Mouse (Mus musculus) embryonic facial prominence, embryonic 15.5 days (tissue): Measurements from ENCODE around the gene Mettl22. TPM values are rescaled to one million over a fixed set of nuclear protein-coding genes. Genes with fewer than 3 reads are reported as not detected.

Experiments
- ATAC-seq: fragments of 200-750 bp; cut with Nextera tagmentation; 2 replicates; pipeline ENCODE4 v1.8.0; 2017; ENCODE audit warnings: low read depth, moderate TSS enrichment; ENCODE audit not compliant: insufficient number of reproducible peaks, low FRiP score, low TSS enrichment
- H3K27ac ChIP-seq: fragments of 300-500 bp; sonication (generic); replicated peaks from 2 replicates; pipeline ENCODE4 v1.5.1; 2015; ENCODE audit warnings: mild to moderate bottlenecking, inconsistent platforms
- H3K27me3 ChIP-seq: fragments of 300-500 bp; sonication (generic); 2 replicates; pipeline ENCODE4 v1.6.1; 2015; ENCODE audit warnings: inconsistent platforms
- H3K36me3 ChIP-seq: fragments of 300-500 bp; sonication (generic); 2 replicates; pipeline ENCODE4 v1.6.1; 2015; ENCODE audit warnings: mild to moderate bottlenecking, inconsistent platforms
- H3K4me1 ChIP-seq: fragments of 300-500 bp; sonication (generic); 2 replicates; pipeline ENCODE4 v1.6.1; 2015; ENCODE audit warnings: inconsistent platforms
- H3K4me2 ChIP-seq: fragments of 300-500 bp; sonication (generic); replicated peaks from 2 replicates; pipeline ENCODE4 v1.6.1; 2015; ENCODE audit warnings: mild to moderate bottlenecking, inconsistent platforms
- H3K4me3 ChIP-seq: fragments of 300-500 bp; sonication (generic); replicated peaks from 2 replicates; pipeline ENCODE4 v1.5.1; 2015; ENCODE audit warnings: mild to moderate bottlenecking, inconsistent platforms
- H3K9ac ChIP-seq: fragments of 300-500 bp; sonication (generic); 2 replicates; pipeline ENCODE4 v1.6.1; 2015; ENCODE audit warnings: inconsistent platforms
- H3K9me3 ChIP-seq: fragments of 300-500 bp; sonication (generic); replicated peaks from 2 replicates; pipeline ENCODE4 v1.6.1; 2016; ENCODE audit warnings: inconsistent platforms
- WGBS: fragments of 180-500 bp; shearing (Covaris S2); methylation state at CpG from one replicate; pipeline ENCODE4 v1.1.7; 2015; 5-methylcytosine and 5-hydroxymethylcytosine counted together
- polyA plus RNA-seq: library from polyadenylated mRNA; unstranded; fragments of >200 nt; fragmentation: Nextera tagmentation; extraction: Ambion mirVana; gene quantifications from 2 replicates; pipeline ENCODE4 v1.2.1, GENCODE M21; 2015

Gene Mettl22
- 20.1 and 22.1 TPM in 2 replicates for polyA plus RNA-seq

- peak within 1 kb of the TSS; percentile 66 for H3K4me2 ChIP-seq
- under 1% methylated on average over 48 of the region's 48 CpGs for WGBS
- H3K4me3 ChIP-seq, result peak within 1 kb of the TSS; percentile 77
- peak within 1 kb of the TSS; percentile 54 for H3K9ac ChIP-seq
- peaks cover 4% of the 10 kb centered on the region for H3K27me3 ChIP-seq
- no peaks in the 10 kb centered on the region for H3K9me3 ChIP-seq
- peaks cover 12% of the 10 kb centered on the region for H3K4me1 ChIP-seq
- H3K27ac ChIP-seq, result peak within 1 kb of the TSS; percentile 84
- H3K36me3 ChIP-seq, result no peaks in the 10 kb centered on the region
- peak; percentile 96 for ATAC-seq
These were observed at the start of gene Mettl22 for GRCm38 (mm10) chr16:8470603-8471481. TSS of gene Mettl22 (plus strand) at chr16:8470788.

- no peak for ATAC-seq
- no peak overlapping the region for H3K9ac ChIP-seq
- WGBS, result 78% methylated on average over 4 of the region's 4 CpGs
- no peaks in the 10 kb centered on the region for H3K36me3 ChIP-seq
- peaks cover 9% of the 10 kb centered on the region for H3K4me1 ChIP-seq
- H3K4me3 ChIP-seq, result no peak overlapping the region
- H3K27ac ChIP-seq, result no peak overlapping the region
- H3K4me2 ChIP-seq, result no peak overlapping the region
- peaks cover 32% of the 10 kb centered on the region for H3K27me3 ChIP-seq
- no peaks in the 10 kb centered on the region for H3K9me3 ChIP-seq
These were observed 49.7 kb upstream of the Mettl22 start for GRCm38 (mm10) chr16:8420842-8421241.

DNA sequence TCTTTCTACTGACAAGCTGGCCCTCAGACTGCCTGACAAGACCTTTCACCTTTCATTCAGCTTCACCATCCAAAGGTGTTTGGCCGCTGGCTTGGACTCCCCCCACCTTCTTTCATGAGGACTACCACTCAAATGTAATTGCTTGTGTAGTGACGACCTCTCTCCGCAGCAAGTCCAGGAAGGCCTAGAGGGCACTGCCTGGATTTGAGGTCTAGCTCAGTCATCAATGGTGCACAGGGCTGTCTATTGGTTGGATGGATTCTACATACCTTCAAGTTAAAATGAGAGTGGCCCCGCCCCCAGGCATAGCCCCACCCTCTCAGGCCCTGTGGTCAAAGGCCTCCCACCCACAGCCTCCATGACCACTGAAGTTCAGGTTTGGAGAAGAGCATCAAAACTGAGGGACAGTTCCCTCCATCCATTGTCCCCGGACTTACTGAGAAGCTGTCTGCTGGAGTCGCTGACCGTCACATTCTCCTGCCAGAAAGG is 46.9 kb upstream of the Mettl22 start:
- H3K4me1 ChIP-seq, result peaks cover 9% of the 10 kb centered on the region
- no peak for ATAC-seq
- no peaks in the 10 kb centered on the region for H3K9me3 ChIP-seq
- H3K27ac ChIP-seq, result no peak overlapping the region
- H3K9ac ChIP-seq, result no peak overlapping the region
- peaks cover 51% of the 10 kb centered on the region for H3K27me3 ChIP-seq
- no peak overlapping the region for H3K4me2 ChIP-seq
- no peaks in the 10 kb centered on the region for H3K36me3 ChIP-seq
- 33% methylated on average over 7 of the region's 7 CpGs for whole genome bisulfite sequencing
- no peak overlapping the region for H3K4me3 ChIP-seq

- ATAC-seq, result no peak
- Histone ChIP-seq H3K27ac (no peak overlapping the region), H3K36me3 (no peaks in the 10 kb centered on the region), H3K4me1 (peaks cover 9% of the 10 kb centered on the region), H3K9me3 (no peaks in the 10 kb centered on the region), H3K4me2 (peak overlapping the region; percentile 51), H3K4me3 (peak overlapping the region; percentile 29), H3K9ac (no peak overlapping the region), H3K27me3 (peaks cover 51% of the 10 kb centered on the region)
- 5% methylated on average over 43 of the region's 43 CpGs for WGBS
These were observed 46.2 kb upstream of the Mettl22 start for GRCm38 (mm10) chr16:8424161-8424970.

DNA sequence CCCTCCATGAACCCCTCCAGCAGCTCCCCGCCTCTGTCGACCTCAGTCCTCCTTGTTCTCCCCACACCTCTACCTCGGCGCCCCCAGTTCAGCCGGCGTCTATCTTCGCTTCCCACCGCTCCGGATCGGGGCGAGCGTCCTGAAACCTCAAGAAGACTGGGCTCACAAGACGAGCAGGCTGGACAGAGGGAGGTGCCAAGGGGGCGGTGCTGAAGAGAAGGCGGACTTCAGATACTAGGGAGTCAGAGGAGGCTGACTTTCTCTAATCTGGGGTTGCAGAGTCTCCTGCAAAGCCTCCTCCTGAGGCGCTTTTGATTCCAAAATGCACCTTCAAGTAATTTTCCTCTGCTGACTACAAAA is 45.6 kb upstream of the Mettl22 start, which contains the start of gene Tmem114:
Gene Tmem114 (minus strand): TSS at position 166 of the 360 bp plus-strand sequence.
- Histone ChIP-seq H3K9ac (no peak within 1 kb of the TSS), H3K4me3 (peak within 1 kb of the TSS; percentile 29), H3K36me3 (no peaks in the 10 kb centered on the region), H3K27me3 (peaks cover 51% of the 10 kb centered on the region), H3K4me2 (peak within 1 kb of the TSS; percentile 51), H3K27ac (no peak within 1 kb of the TSS), H3K9me3 (no peaks in the 10 kb centered on the region), H3K4me1 (peaks cover 9% of the 10 kb centered on the region)
- 1% methylated on average over 16 of the region's 16 CpGs for WGBS
- no peak for ATAC-seq

DNA sequence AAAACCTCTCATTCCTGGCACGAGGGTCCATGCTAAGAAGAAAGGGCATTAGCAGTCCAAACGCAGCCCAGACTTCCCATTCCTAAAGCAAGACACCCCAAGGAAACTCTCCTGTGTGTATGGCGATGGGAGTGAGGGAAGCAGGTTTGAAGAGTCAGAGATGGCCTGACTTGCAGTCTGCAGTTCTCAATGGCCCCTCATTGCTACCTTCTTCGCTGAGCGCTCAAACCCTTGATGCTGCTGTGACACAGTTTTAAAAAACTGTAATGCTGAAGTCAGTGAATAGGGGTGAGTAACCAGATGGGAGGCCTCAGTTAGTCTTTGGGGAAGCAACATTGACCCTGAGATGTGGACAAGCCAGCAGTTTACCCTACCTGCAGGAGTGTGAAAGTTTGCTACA is 44.9 kb upstream of the Mettl22 start:
- Histone ChIP-seq H3K36me3 (no peaks in the 10 kb centered on the region), H3K27me3 (peaks cover 51% of the 10 kb centered on the region), H3K9me3 (no peaks in the 10 kb centered on the region), H3K9ac (no peak overlapping the region), H3K27ac (no peak overlapping the region), H3K4me2 (no peak overlapping the region), H3K4me3 (no peak overlapping the region), H3K4me1 (peaks cover 9% of the 10 kb centered on the region)
- no peak for ATAC-seq
- WGBS, result 75% methylated on average over 5 of the region's 5 CpGs

- H3K4me2 ChIP-seq, result no peak overlapping the region
- no peaks in the 10 kb centered on the region for H3K9me3 ChIP-seq
- 73% methylated on average over 4 of the region's 4 CpGs for WGBS
- H3K27ac ChIP-seq, result no peak overlapping the region
- H3K9ac ChIP-seq, result no peak overlapping the region
- H3K36me3 ChIP-seq, result no peaks in the 10 kb centered on the region
- H3K4me3 ChIP-seq, result no peak overlapping the region
- peaks cover 31% of the 10 kb centered on the region for H3K27me3 ChIP-seq
- no peak for ATAC-seq
- peaks cover 5% of the 10 kb centered on the region for H3K4me1 ChIP-seq
These were observed 41.1 kb upstream of the Mettl22 start for GRCm38 (mm10) chr16:8429531-8429930.

DNA sequence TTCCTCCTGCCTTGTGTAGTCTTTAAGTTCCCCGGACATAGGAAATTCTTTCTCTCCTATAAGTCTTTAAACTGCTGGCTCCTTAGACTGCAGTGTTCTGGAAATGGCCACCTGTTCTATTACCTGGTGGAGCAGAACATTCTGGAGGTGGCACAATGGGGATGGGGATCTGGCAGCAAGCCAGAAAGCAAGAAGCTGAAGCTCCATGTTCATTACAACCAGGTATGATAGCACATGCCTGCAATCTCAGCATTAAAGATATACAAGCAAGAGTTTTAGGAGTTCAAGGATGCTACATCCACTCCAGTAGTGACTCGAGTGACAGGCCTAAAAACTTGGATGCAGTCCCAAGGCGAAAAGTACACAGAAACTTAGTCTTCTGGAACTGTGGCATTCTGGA is 38.0 kb upstream of the Mettl22 start:
- H3K9me3 ChIP-seq, result no peaks in the 10 kb centered on the region
- no peak for ATAC-seq
- no peaks in the 10 kb centered on the region for H3K36me3 ChIP-seq
- no peaks in the 10 kb centered on the region for H3K4me1 ChIP-seq
- no peak overlapping the region for H3K4me2 ChIP-seq
- no peak overlapping the region for H3K27ac ChIP-seq
- H3K27me3 ChIP-seq, result peaks cover under 1% of the 10 kb centered on the region; the same call in 1 of the 2 replicates
- WGBS, result 78% methylated on average over 3 of the region's 3 CpGs
- no peak overlapping the region for H3K9ac ChIP-seq
- H3K4me3 ChIP-seq, result no peak overlapping the region

DNA sequence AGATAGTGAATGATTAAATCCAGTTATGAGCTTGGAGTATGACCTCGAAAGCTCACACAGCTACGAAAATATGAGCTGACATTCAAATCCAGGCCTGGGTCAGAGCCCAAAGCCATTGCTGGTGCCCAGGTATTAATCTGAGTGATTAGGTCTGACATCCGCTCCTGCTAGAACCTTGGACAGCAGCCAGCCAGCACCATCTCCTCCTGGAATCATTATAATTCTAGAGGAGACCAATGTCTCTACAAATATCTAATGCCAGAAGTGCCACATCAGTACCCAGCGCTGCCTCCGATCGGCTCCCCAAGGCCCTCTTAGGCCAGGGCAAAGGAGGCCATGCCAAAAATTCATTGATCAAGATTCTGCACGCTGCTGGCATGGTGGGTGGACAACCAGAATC is 25.7 kb upstream of the Mettl22 start:
- no peak overlapping the region for H3K9ac ChIP-seq
- no peak overlapping the region for H3K4me3 ChIP-seq
- ATAC-seq, result no peak
- H3K4me1 ChIP-seq, result no peaks in the 10 kb centered on the region
- H3K9me3 ChIP-seq, result no peaks in the 10 kb centered on the region
- no peaks in the 10 kb centered on the region for H3K36me3 ChIP-seq
- WGBS, result 67% methylated on average over 7 of the region's 7 CpGs
- no peak overlapping the region for H3K4me2 ChIP-seq
- H3K27me3 ChIP-seq, result no peaks in the 10 kb centered on the region
- no peak overlapping the region for H3K27ac ChIP-seq

DNA sequence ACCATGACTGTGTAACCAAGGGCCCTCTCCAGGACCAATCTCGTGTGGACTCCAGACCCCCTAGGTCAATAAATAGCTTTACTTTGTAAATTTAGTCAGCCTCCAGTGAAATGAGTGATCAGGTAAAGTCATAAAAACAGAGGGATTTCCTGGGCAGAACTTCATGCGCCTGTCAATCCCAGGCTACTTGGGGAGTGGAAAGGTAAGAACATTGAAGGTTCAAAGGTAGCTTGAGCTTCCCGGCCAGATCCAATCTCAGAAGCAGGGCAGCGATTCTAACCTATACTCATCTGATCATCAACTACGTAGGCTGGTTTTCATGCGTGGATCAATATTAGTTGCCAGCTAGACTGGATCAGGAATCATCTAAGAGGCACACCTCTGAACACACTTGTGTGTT is 24.3 kb upstream of the Mettl22 start:
- Histone ChIP-seq H3K9me3 (no peaks in the 10 kb centered on the region), H3K36me3 (no peaks in the 10 kb centered on the region), H3K27me3 (no peaks in the 10 kb centered on the region), H3K27ac (no peak overlapping the region), H3K4me2 (no peak overlapping the region), H3K9ac (no peak overlapping the region), H3K4me3 (no peak overlapping the region), H3K4me1 (no peaks in the 10 kb centered on the region)
- ATAC-seq, result no peak
- WGBS, result 90% methylated on average over 6 of the region's 6 CpGs

- H3K27ac ChIP-seq, result no peak overlapping the region
- H3K36me3 ChIP-seq, result no peaks in the 10 kb centered on the region
- H3K27me3 ChIP-seq, result no peaks in the 10 kb centered on the region
- no peak overlapping the region for H3K4me3 ChIP-seq
- H3K4me1 ChIP-seq, result no peaks in the 10 kb centered on the region
- 90% methylated on average over 2 of the region's 2 CpGs for WGBS
- ATAC-seq, result no peak
- no peak overlapping the region for H3K4me2 ChIP-seq
- H3K9ac ChIP-seq, result no peak overlapping the region
- no peaks in the 10 kb centered on the region for H3K9me3 ChIP-seq
These were observed 17.3 kb upstream of the Mettl22 start for GRCm38 (mm10) chr16:8453301-8453700.
